Mouse (Mus musculus) megakaryocyte-erythroid progenitor cell, adult 5 weeks (primary cell): Measurements from ENCODE around the gene Pla1a. TPM values are rescaled to one million over a fixed set of nuclear protein-coding genes. Genes with fewer than 3 reads are reported as not detected.

Experiments
- polyA plus RNA-seq: library from polyadenylated mRNA; stranded (reverse); fragments of >175 nt; gene quantifications from 2 replicates; pipeline ENCODE4 v1.2.3, GENCODE M21; 2012

Gene Pla1a
- polyA plus RNA-seq = not detected in 2 replicates

GRCm38 (mm10) chr16:38432498-38433425 lies at the start of gene Pla1a:
Gene Pla1a (minus strand): TSS chr16:38433145.

GRCm38 (mm10) chr16:38455511-38456418 lies 22.8 kb upstream of the Pla1a start, which contains the start of gene Cd80:
Gene Cd80 (plus strand): TSS chr16:38455561.

GRCm38 (mm10) chr16:38452442-38453202 lies 19.7 kb upstream of the Pla1a start, which contains the start of gene Adprh:
Gene Adprh (minus strand): TSS chr16:38452703.

GRCm38 (mm10) chr16:38361933-38362332 lies 71.0 kb downstream of the Pla1a start, which contains the start of gene Popdc2:
Gene Popdc2 (plus strand): TSS chr16:38362209.

GRCm38 (mm10) chr16:38346529-38347325 lies 86.2 kb downstream of the Pla1a start, which contains the start of the genes Cox17 and Gm21987:
Gene Cox17 (plus strand): TSS chr16:38346991.
Gene Gm21987 (plus strand): TSS chr16:38347040.

Other genes starting within 250 kb of the Pla1a start
- gene Nr1i2, start 138.3 kb downstream of the Pla1a start, polyA plus RNA-seq = not detected in 2 replicates
- gene Maats1, start 91.0 kb downstream of the Pla1a start, polyA plus RNA-seq = 0.09 TPM in 1 of 2 replicates, not detected in the other
- gene Cox17, start 86.2 kb downstream of the Pla1a start, polyA plus RNA-seq = 81.9 and 143 TPM in 2 replicates
- 505 and 528 TPM in 2 replicates for gene Gm21987, start 86.1 kb downstream of the Pla1a start, polyA plus RNA-seq
- gene Popdc2, start 70.9 kb downstream of the Pla1a start, polyA plus RNA-seq = 0.60 and 1.5 TPM in 2 replicates
- 168 and 179 TPM in 2 replicates for gene Adprh, start 19.6 kb upstream of the Pla1a start, polyA plus RNA-seq
- 0.09 and 0.50 TPM in 2 replicates for gene Cd80, start 22.4 kb upstream of the Pla1a start, polyA plus RNA-seq
- 19.6 and 24.6 TPM in 2 replicates for gene Timmdc1, start 89.5 kb upstream of the Pla1a start, polyA plus RNA-seq
- gene Poglut1, start 117.1 kb upstream of the Pla1a start, polyA plus RNA-seq = 8.7 and 9.7 TPM in 2 replicates
- gene Tmem39a, start 125.6 kb upstream of the Pla1a start, polyA plus RNA-seq = 29.0 and 33.1 TPM in 2 replicates